Mouse (Mus musculus) CH12.LX (cell line): ENCODE measurements around the gene Cic. TPM values are rescaled to one million over a fixed set of nuclear protein-coding genes. Genes with fewer than 3 reads are reported as not detected.

Experiments used
- DNase-seq: peaks from one replicate; pipeline ENCODE4 v3.0.0-alpha.2; 2013; ENCODE audit errors: extremely low read depth
- H3K27ac ChIP-seq: 2 replicates; pipeline ENCODE4 v1.5.1; 2012; ENCODE audit warnings: low read depth, mild to moderate bottlenecking, control low read depth, moderate library complexity; ENCODE audit not compliant: insufficient read depth
- H3K27me3 ChIP-seq: replicated peaks from 2 replicates; pipeline ENCODE3; 2012; ENCODE audit warnings: inconsistent platforms
- H3K36me3 ChIP-seq, 2 experiments: replicated peaks in 1 of 2; 2 replicates each; pipeline versions ENCODE3 to v1.6.1; 2012; ENCODE audit warnings: inconsistent platforms in 1 of 2, low read length in 1 of 2, mild to moderate bottlenecking in 1 of 2, mixed read lengths in 1 of 2, moderate library complexity in 1 of 2; ENCODE audit not compliant: control insufficient read depth in 1 of 2, insufficient read depth in 1 of 2
- H3K4me1 ChIP-seq, 2 experiments: 2 replicates each; pipeline ENCODE4 v1.6.1; 2012; ENCODE audit warnings: inconsistent platforms in 1 of 2, moderate library complexity in 1 of 2; ENCODE audit not compliant: insufficient read depth in 2 of 2, control insufficient read depth in 1 of 2
- H3K4me2 ChIP-seq: 2 replicates; pipeline ENCODE4 v1.6.1; 2012; ENCODE audit warnings: low read depth, mild to moderate bottlenecking, control low read depth; ENCODE audit not compliant: poor library complexity, insufficient read depth, severe bottlenecking
- H3K4me3 ChIP-seq, 3 experiments: fragments of 150-350 bp in 1 of 3; sonication (generic) in 1 of 3; replicated peaks in 1 of 3; 2 replicates each; pipeline versions ENCODE3 to v1.5.1; 2011 to 2012; ENCODE audit warnings: low read depth in 2 of 3, low read length in 2 of 3, mild to moderate bottlenecking in 2 of 3, moderate library complexity in 2 of 3, control low read depth in 1 of 3, improper control_type of control experiment in 1 of 3, inconsistent platforms in 1 of 3, mixed read lengths in 1 of 3; ENCODE audit not compliant: poor library complexity in 1 of 3
- H3K79me2 ChIP-seq: replicated peaks from 2 replicates; pipeline ENCODE4 v1.6.1; 2012; ENCODE audit warnings: mild to moderate bottlenecking, moderate library complexity; ENCODE audit not compliant: control insufficient read depth, poor library complexity, insufficient read depth, severe bottlenecking; ENCODE audit errors: extremely low read depth
- H3K9ac ChIP-seq: 2 replicates; pipeline ENCODE4 v1.6.1; 2012; ENCODE audit warnings: low read depth, mild to moderate bottlenecking, control low read depth, moderate library complexity; ENCODE audit not compliant: insufficient read depth
- H3K9me3 ChIP-seq: replicated peaks from 2 replicates; pipeline ENCODE3; 2012; ENCODE audit warnings: low read length, inconsistent platforms, mixed read lengths
- BHLHE40 ChIP-seq: IDR thresholded peaks from 2 replicates; pipeline ENCODE4 v1.6.1; 2011; ENCODE audit warnings: mild to moderate bottlenecking, low read depth, low read length, improper control_type of control experiment
- CHD1 ChIP-seq: IDR thresholded peaks from 2 replicates; pipeline ENCODE4 v1.6.1; 2012; ENCODE audit warnings: low read depth, low read length, improper control_type of control experiment, inconsistent platforms
- CHD2 ChIP-seq: IDR thresholded peaks from 2 replicates; pipeline ENCODE4 v1.6.1; 2011; ENCODE audit warnings: low read length, improper control_type of control experiment
- CTCF ChIP-seq, 2 experiments: IDR thresholded peaks in 1 of 2; conservative IDR thresholded peaks in 1 of 2; 2 replicates each; pipeline ENCODE4 v1.5.1; 2011 to 2012; ENCODE audit warnings: low read depth in 2 of 2, low read length in 2 of 2, improper control_type of control experiment in 1 of 2, inconsistent platforms in 1 of 2, mild to moderate bottlenecking in 1 of 2, moderate library complexity in 1 of 2
- E2F4 ChIP-seq: IDR thresholded peaks from 2 replicates; pipeline ENCODE4 v1.6.1; 2011; ENCODE audit warnings: low read depth, low read length, improper control_type of control experiment; ENCODE audit not compliant: insufficient replicate concordance
- ELF1 ChIP-seq: IDR thresholded peaks from 2 replicates; pipeline ENCODE4 v1.6.1; 2014; ENCODE audit warnings: low read depth, mild to moderate bottlenecking, inconsistent platforms, low read length, improper control_type of control experiment
- EP300 ChIP-seq: IDR thresholded peaks from 2 replicates; pipeline ENCODE4 v1.6.1; 2011; ENCODE audit warnings: low read length, improper control_type of control experiment
- ETS1 ChIP-seq: conservative IDR thresholded peaks from 2 replicates; pipeline ENCODE4 v1.6.1; 2012; ENCODE audit warnings: low read depth, mild to moderate bottlenecking, inconsistent platforms, low read length, improper control_type of control experiment, moderate library complexity
- GABPA ChIP-seq: IDR thresholded peaks from 2 replicates; pipeline ENCODE4 v1.6.1; 2012; ENCODE audit warnings: low read depth, low read length, improper control_type of control experiment, inconsistent platforms; ENCODE audit not compliant: insufficient replicate concordance
- HCFC1 ChIP-seq: IDR thresholded peaks from 2 replicates; pipeline ENCODE4 v1.6.1; 2012; ENCODE audit warnings: low read depth, mild to moderate bottlenecking, inconsistent platforms, low read length, improper control_type of control experiment
- IRF4 ChIP-seq: IDR thresholded peaks from 2 replicates; pipeline ENCODE4 v1.6.1; 2014; ENCODE audit warnings: low read depth, mild to moderate bottlenecking, inconsistent platforms, low read length, improper control_type of control experiment
- JUN ChIP-seq: IDR thresholded peaks from 2 replicates; pipeline ENCODE4 v1.6.1; 2011; ENCODE audit warnings: low read depth, mild to moderate bottlenecking, low read length, improper control_type of control experiment, moderate library complexity; ENCODE audit not compliant: insufficient read depth
- JUND ChIP-seq: conservative IDR thresholded peaks from 2 replicates; pipeline ENCODE4 v1.6.1; 2011; ENCODE audit warnings: low read depth, low read length, improper control_type of control experiment
- KAT2A ChIP-seq: IDR thresholded peaks from 2 replicates; pipeline ENCODE4 v1.6.1; 2012; ENCODE audit warnings: low read length, improper control_type of control experiment, inconsistent platforms; ENCODE audit not compliant: insufficient replicate concordance
- MAFK ChIP-seq: IDR thresholded peaks from 2 replicates; pipeline ENCODE4 v1.6.1; 2011; ENCODE audit warnings: low read length, improper control_type of control experiment; ENCODE audit not compliant: insufficient replicate concordance
- MAX ChIP-seq: IDR thresholded peaks from 2 replicates; pipeline ENCODE4 v1.6.1; 2011; ENCODE audit warnings: low read length, improper control_type of control experiment
- MAZ ChIP-seq: IDR thresholded peaks from 2 replicates; pipeline ENCODE4 v1.6.1; 2012; ENCODE audit warnings: low read depth, mild to moderate bottlenecking, inconsistent platforms, low read length, improper control_type of control experiment, moderate library complexity
- MEF2A ChIP-seq: IDR thresholded peaks from 2 replicates; pipeline ENCODE4 v1.6.1; 2014; ENCODE audit warnings: low read depth, mild to moderate bottlenecking, inconsistent platforms, low read length, improper control_type of control experiment, borderline replicate concordance
- MXI1 ChIP-seq: IDR thresholded peaks from 2 replicates; pipeline ENCODE4 v1.6.1; 2011; ENCODE audit warnings: mild to moderate bottlenecking, low read depth, low read length, improper control_type of control experiment
- MYC ChIP-seq: IDR thresholded peaks from 2 replicates; pipeline ENCODE4 v1.6.1; 2011; ENCODE audit warnings: low read depth, mild to moderate bottlenecking, improper control_type of control experiment, low read length
- NELFE ChIP-seq: IDR thresholded peaks from 2 replicates; pipeline ENCODE4 v1.6.1; 2011; ENCODE audit warnings: low read depth, low read length, improper control_type of control experiment
- NRF1 ChIP-seq: IDR thresholded peaks from 2 replicates; pipeline ENCODE4 v1.6.1; 2014; ENCODE audit warnings: low read depth, mild to moderate bottlenecking, inconsistent platforms, low read length, improper control_type of control experiment, moderate library complexity
- PAX5 ChIP-seq: IDR thresholded peaks from 2 replicates; pipeline ENCODE4 v1.6.1; 2012; ENCODE audit warnings: low read length, inconsistent platforms, mixed read lengths
- POLR2A ChIP-seq: IDR thresholded peaks from 2 replicates; pipeline ENCODE4 v1.6.1; 2011; ENCODE audit warnings: low read depth, mild to moderate bottlenecking, improper control_type of control experiment, low read length
- POLR2AphosphoS2 ChIP-seq: IDR thresholded peaks from 2 replicates; pipeline ENCODE4 v1.6.1; 2011; ENCODE audit warnings: low read depth, low read length, improper control_type of control experiment
- RAD21 ChIP-seq: IDR thresholded peaks from 2 replicates; pipeline ENCODE4 v1.6.1; 2011; ENCODE audit warnings: low read depth, mild to moderate bottlenecking, low read length, improper control_type of control experiment, moderate library complexity
- RCOR1 ChIP-seq: conservative IDR thresholded peaks from 2 replicates; pipeline ENCODE4 v1.6.1; 2012; ENCODE audit warnings: low read depth, mild to moderate bottlenecking, inconsistent platforms, low read length, improper control_type of control experiment
- SIN3A ChIP-seq: IDR thresholded peaks from 2 replicates; pipeline ENCODE4 v1.6.1; 2012; ENCODE audit warnings: low read length, improper control_type of control experiment, inconsistent platforms
- SMC3 ChIP-seq: IDR thresholded peaks from 2 replicates; pipeline ENCODE4 v1.6.1; 2011; ENCODE audit warnings: low read depth, low read length, improper control_type of control experiment
- TBP ChIP-seq: conservative IDR thresholded peaks from 2 replicates; pipeline ENCODE4 v1.6.1; 2011; ENCODE audit warnings: low read depth, low read length, improper control_type of control experiment
- TCF12 ChIP-seq: IDR thresholded peaks from 2 replicates; pipeline ENCODE4 v1.6.1; 2014; ENCODE audit warnings: low read depth, mild to moderate bottlenecking, inconsistent platforms, low read length, improper control_type of control experiment
- UBTF ChIP-seq: IDR thresholded peaks from 2 replicates; pipeline ENCODE4 v1.6.1; 2012; ENCODE audit warnings: low read depth, mild to moderate bottlenecking, inconsistent platforms, low read length, improper control_type of control experiment, moderate library complexity
- USF1 ChIP-seq: IDR thresholded peaks from 2 replicates; pipeline ENCODE4 v1.6.1; 2014; ENCODE audit warnings: low read depth, mild to moderate bottlenecking, inconsistent platforms, low read length, improper control_type of control experiment
- USF2 ChIP-seq: conservative IDR thresholded peaks from 2 replicates; pipeline ENCODE4 v1.6.1; 2011; ENCODE audit warnings: low read depth, low read length, improper control_type of control experiment
- ZC3H11A ChIP-seq: IDR thresholded peaks from 2 replicates; pipeline ENCODE4 v1.6.1; 2012; ENCODE audit warnings: low read depth, mild to moderate bottlenecking, inconsistent platforms, low read length, improper control_type of control experiment
- ZKSCAN1 ChIP-seq: IDR thresholded peaks from 2 replicates; pipeline ENCODE4 v1.6.1; 2012; ENCODE audit warnings: low read depth, inconsistent platforms, low read length, improper control_type of control experiment, borderline replicate concordance
- ZMIZ1 ChIP-seq: IDR thresholded peaks from 2 replicates; pipeline ENCODE4 v1.6.1; 2012; ENCODE audit warnings: low read depth, mild to moderate bottlenecking, inconsistent platforms, low read length, improper control_type of control experiment
- ZNF384 ChIP-seq: IDR thresholded peaks from 2 replicates; pipeline ENCODE4 v1.6.1; 2012; ENCODE audit warnings: low read depth, low read length, improper control_type of control experiment, inconsistent platforms
- dilution Hi-C: fragments of 300-500 bp; cut with MboI; formaldehyde crosslinking; loops from 2 replicates; pipeline ENCODE4 v1.14.3; 2020; ENCODE audit warnings: low sequenced_read_pairs; ENCODE audit not compliant: extremely low pct_unique_long_range_greater_than_20kb, extremely low pct_ligation_motif_present
- in situ Hi-C: fragments of 300-500 bp; cut with MboI; formaldehyde crosslinking; loops from 3 replicates; pipeline ENCODE4 v1.14.3; 2019; ENCODE audit warnings: low sequenced_read_pairs, low pct_ligation_motif_present, low pct_unique_long_range_greater_than_20kb, mixed read lengths
- polyA plus RNA-seq: library from polyadenylated mRNA; unstranded; fragments of >175 nt; gene quantifications from 2 replicates; pipeline ENCODE4 v1.2.1, GENCODE M21; 2012; ENCODE audit warnings: low read depth; ENCODE audit not compliant: insufficient read length
- total RNA-seq, 2 experiments: library from RNA; depleted of rRNA; stranded (reverse); fragments of 300-350 nt in 1 of 2; fragments of >200 nt in 1 of 2; gene quantifications; 2 replicates each; pipeline ENCODE4 v1.2.3; 2012 to 2014

Gene Cic
- total RNA-seq (2012; rRNA removed), result 17.5 and 21.7 TPM in 2 replicates
- 2.2 and 2.5 TPM in 2 replicates for total RNA-seq (2014; rRNA removed)
- 31.2 and 34.5 TPM in 2 replicates for polyA plus RNA-seq

GRCm38 (mm10) chr7:25267301-25267750, at the start of gene Cic:
Gene Cic, plus strand, starts transcription at chr7:25267704.
- dilution Hi-C loops (no loop called here), in situ Hi-C loops (no loop called here)
- peaks cover 15 to 19% of the 10 kb centered on the region in 2 experiments for H3K36me3 ChIP-seq
- peak; percentile 100 for DNase-seq
- H3K79me2 ChIP-seq, result 0 out of 2 replicates have a peak, but pooled peaks cover 2% of the 10 kb centered on the region
- peak within 1 kb of the TSS; percentile 77 to 97 (median 93) for H3K4me3 ChIP-seq
- no peaks in the 10 kb centered on the region for H3K9me3 ChIP-seq
- H3K27ac ChIP-seq, result peak within 1 kb of the TSS; percentile 74
- TF ChIP-seq POLR2A, result peak; percentile 92
- TF ChIP-seq ZKSCAN1, result no peak
- TF ChIP-seq SMC3, result no peak
- no peak; the same call in 1 of the 2 replicates for TF ChIP-seq POLR2AphosphoS2
- no peak for TF ChIP-seq NRF1
- TF ChIP-seq MAFK, result no peak
- TF ChIP-seq MXI1, result peak; percentile 86
- no peak for TF ChIP-seq KAT2A
- no peak for TF ChIP-seq MAZ
- no peak for TF ChIP-seq EP300
- peak; percentile 70 for TF ChIP-seq MEF2A
- TF ChIP-seq E2F4, result peak; percentile 73; the same call in 1 of the 2 replicates
- TF ChIP-seq HCFC1, result no peak
- peak; percentile 79 for TF ChIP-seq MYC
- TF ChIP-seq GABPA, result no peak
- TF ChIP-seq ZMIZ1, result peak; percentile 51
- no peak for TF ChIP-seq CHD1
- no peak for TF ChIP-seq ZC3H11A
- TF ChIP-seq USF2, result no peak
- no peak for TF ChIP-seq ZNF384
- peak; percentile 82 for TF ChIP-seq TCF12
- peak; percentile 55 for TF ChIP-seq SIN3A
- no peak for TF ChIP-seq UBTF
- TF ChIP-seq CHD2, result peak; percentile 96
- TF ChIP-seq RAD21, result no peak
- no peak for TF ChIP-seq PAX5
- TF ChIP-seq ELF1, result peak; percentile 55; the same call in 1 of the 2 replicates
- no peak for TF ChIP-seq CTCF (conservative IDR thresholded peaks at IDR 0.05 in 1 of 2, IDR thresholded peaks at IDR 0.05 in 1 of 2; ENCODE audit: low read depth in 2 of 2, low read length in 2 of 2)
- TF ChIP-seq TBP, result peak; percentile 56; the same call in 1 of the 2 replicates
- TF ChIP-seq JUN, result peak; percentile 98
- TF ChIP-seq IRF4, result peak; percentile 35; the same call in 1 of the 2 replicates
- TF ChIP-seq BHLHE40, result peak; percentile 23
- no peak for TF ChIP-seq RCOR1
- TF ChIP-seq NELFE, result peak; percentile 72
- TF ChIP-seq USF1, result peak; percentile 54
- TF ChIP-seq JUND, result peak; percentile 89
- peak; percentile 93 for TF ChIP-seq MAX
- TF ChIP-seq ETS1, result peak; percentile 82
- peaks cover 22 to 35% of the 10 kb centered on the region in 2 experiments for H3K4me1 ChIP-seq
- no peaks in the 10 kb centered on the region for H3K27me3 ChIP-seq
- peak within 1 kb of the TSS; percentile 91 for H3K9ac ChIP-seq
- H3K4me2 ChIP-seq, result peak within 1 kb of the TSS; percentile 90
